Mouse (Mus musculus) hindbrain, embryonic 15.5 days (tissue): ENCODE measurements around the gene Cachd1. TPM values are rescaled to one million over a fixed set of nuclear protein-coding genes. Genes with fewer than 3 reads are reported as not detected.
A peak's percentile ranks its signal among the peaks of the same experiment; 100 is the strongest.

ENCODE experiments used
- ATAC-seq: fragments of 200-750 bp; cut with Nextera tagmentation; 2 replicates; pipeline ENCODE4 v1.8.0; 2017; ENCODE audit warnings: low read depth, moderate number of reproducible peaks, moderate TSS enrichment; ENCODE audit not compliant: low FRiP score
- H3K27ac ChIP-seq: fragments of 300-500 bp; sonication (generic); replicated peaks from 2 replicates; pipeline ENCODE4 v1.5.1; 2015; ENCODE audit warnings: mild to moderate bottlenecking, inconsistent platforms
- H3K27me3 ChIP-seq: fragments of 300-500 bp; sonication (generic); 2 replicates; pipeline ENCODE4 v1.6.1; 2015; ENCODE audit warnings: control low read depth, inconsistent platforms
- H3K36me3 ChIP-seq: fragments of 300-500 bp; sonication (generic); 2 replicates; pipeline ENCODE4 v1.6.1; 2015; ENCODE audit warnings: control low read depth, inconsistent platforms
- H3K4me1 ChIP-seq: fragments of 300-500 bp; sonication (generic); replicated peaks from 2 replicates; pipeline ENCODE4 v1.6.1; 2015; ENCODE audit warnings: control low read depth, inconsistent platforms
- H3K4me2 ChIP-seq: fragments of 300-500 bp; sonication (generic); 2 replicates; pipeline ENCODE4 v1.6.1; 2015; ENCODE audit warnings: moderate library complexity, mild to moderate bottlenecking, inconsistent platforms
- H3K4me3 ChIP-seq: fragments of 300-500 bp; sonication (generic); 2 replicates; pipeline ENCODE4 v1.5.1; 2015; ENCODE audit warnings: mild to moderate bottlenecking, inconsistent platforms
- H3K9ac ChIP-seq: fragments of 300-500 bp; sonication (generic); 2 replicates; pipeline ENCODE4 v1.6.1; 2015; ENCODE audit warnings: inconsistent platforms
- H3K9me3 ChIP-seq: fragments of 300-500 bp; sonication (generic); 2 replicates; pipeline ENCODE4 v1.6.1; 2016; ENCODE audit warnings: control low read depth, inconsistent platforms
- WGBS: fragments of 180-500 bp; shearing (Covaris S2); methylation state at CpG from one replicate; pipeline ENCODE4 v1.1.7; 2015; 5-methylcytosine and 5-hydroxymethylcytosine counted together
- polyA plus RNA-seq: library from polyadenylated mRNA; unstranded; fragments of >200 nt; fragmentation: Nextera tagmentation; extraction: Ambion mirVana; gene quantifications from 2 replicates; pipeline ENCODE4 v1.2.1, GENCODE M21; 2015

Gene Cachd1
- polyA plus RNA-seq, 1 experiment from 2014 or later, result 21.9 TPM

DNA sequence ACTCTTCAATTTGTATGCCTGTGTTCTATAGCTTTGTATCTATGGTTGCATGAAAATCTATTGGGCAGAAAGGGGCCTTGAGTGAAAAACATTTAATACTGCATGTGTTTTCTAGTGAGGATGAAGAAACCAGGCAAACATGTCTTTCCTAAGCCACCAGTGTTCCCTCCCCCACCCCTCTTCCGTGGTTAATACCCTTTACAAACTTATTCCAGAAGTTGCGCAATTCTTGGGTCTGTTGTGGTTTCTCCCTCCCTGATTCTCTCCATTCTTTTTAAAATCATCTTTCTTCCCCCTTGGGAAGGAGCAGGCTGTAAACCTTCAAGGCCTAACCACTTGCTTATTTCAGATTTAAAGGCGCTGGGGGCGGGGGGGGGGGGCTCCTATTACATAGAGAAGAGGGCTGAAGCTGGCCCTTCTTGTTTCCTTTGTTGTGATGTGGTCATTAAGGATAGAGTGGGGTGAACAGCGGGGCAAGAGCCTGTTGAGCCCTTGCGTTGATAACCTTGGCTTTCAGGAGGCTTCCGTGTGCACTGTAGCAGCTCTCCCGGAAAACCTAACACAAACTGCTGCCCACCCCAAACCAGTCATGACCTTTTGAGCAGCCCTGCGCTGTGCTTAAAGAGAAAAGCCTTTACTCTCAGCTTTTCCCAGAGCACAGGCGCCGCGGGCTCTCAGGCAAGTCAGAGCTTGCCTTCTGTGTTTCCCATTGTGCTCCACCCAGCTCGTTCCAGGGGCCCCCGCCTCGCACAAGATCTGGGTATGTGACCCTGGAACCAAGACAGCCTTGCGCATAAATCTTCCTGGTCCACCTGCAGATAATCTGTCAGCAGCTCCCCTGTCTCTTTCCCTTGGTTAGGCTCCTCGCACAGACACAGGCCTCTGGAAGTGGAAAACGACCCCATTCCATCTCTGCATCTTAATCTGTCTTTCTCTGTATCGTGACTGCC is 109.6 kb downstream of the Cachd1 start:
- H3K4me3 ChIP-seq, result no peak overlapping the region
- H3K36me3 ChIP-seq, result no peaks in the 10 kb centered on the region
- peaks cover 33% of the 10 kb centered on the region for H3K4me1 ChIP-seq
- peak overlapping the region; percentile 59 for H3K27ac ChIP-seq
- 14% methylated on average over 19 of the region's 19 CpGs for WGBS
- H3K9me3 ChIP-seq, result no peaks in the 10 kb centered on the region
- ATAC-seq, result peak; percentile 43
- peak overlapping the region; percentile 25; the same call in 1 of the 2 replicates for H3K4me2 ChIP-seq
- H3K9ac ChIP-seq, result no peak overlapping the region
- no peaks in the 10 kb centered on the region for H3K27me3 ChIP-seq

DNA sequence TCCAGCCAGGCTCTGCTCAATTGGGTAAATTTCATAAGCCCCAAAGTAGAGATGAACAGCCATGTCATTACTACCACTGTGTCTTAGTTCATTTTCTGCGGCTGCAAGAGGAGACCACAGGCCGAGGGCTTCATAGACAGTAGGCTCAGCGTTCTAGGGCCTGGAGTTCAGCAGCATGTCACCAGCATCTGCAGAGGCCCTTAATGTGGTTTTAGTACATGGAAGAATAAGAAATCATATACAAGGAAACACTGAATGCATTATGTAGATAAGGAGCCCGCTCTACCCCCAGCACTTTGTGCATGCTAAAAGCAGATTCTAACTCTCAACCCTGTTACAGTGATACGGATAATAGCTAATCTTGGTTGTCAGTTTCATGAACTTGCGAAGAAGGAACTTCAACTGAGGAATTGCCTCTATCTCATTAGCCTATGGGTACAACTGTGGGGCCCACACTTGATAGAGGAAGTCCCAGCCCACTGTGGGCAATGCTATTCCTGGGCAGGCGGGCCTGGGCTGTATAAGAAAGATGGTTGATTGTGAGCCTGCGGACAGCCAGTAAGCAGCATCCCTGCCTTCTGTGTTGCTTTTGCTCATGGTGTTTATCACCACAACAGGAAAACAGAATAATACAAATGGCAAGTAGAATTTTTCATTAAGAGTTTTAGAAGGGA is 110.4 kb downstream of the Cachd1 start:
- ATAC-seq, result peak; percentile 20; the same call in 1 of the 2 replicates
- 68% methylated on average over 8 of the region's 8 CpGs for WGBS

DNA sequence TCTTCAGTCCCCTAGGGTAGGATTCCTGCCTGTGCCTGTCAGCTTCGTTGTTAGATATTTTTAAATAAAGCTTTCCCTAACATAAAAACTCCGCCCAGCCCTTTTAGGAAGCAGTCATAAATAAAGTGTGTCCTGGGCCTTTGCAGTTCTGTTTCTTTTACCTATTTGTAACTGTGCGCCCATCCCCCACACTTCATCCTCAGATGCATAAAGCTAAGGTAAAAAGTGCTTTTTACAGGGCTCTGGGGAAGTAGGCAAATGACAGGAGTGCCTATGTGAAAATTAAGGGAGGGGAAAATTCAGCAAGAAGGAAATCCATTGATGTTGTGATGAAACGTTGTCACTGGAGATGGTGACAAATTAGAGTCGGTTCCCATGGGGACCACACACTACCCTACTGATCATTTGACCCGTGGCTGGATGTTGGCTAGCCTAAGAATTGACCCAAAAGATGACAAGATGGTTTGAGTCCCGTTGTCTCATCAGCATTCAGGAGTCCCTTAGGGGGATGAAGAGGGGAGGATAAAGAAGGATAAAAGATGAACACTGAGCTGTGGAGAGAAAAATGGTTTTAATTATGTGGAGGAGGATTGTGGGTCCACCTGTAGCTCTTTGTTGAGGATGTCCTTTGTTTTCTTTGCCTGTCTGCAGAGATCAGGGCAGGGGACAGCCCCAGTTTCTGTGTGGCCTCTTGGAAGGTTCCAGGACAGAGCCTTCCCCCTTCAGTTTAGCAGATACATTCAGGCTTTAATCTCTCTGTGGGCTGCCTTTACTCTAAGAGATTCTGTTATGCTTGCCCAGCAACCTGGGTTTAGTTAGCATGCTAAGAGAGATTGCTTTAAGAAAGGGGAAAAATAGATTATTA is 113.9 kb downstream of the Cachd1 start:
- Histone ChIP-seq H3K27ac (0 out of 2 replicates have a peak overlapping the region, but pooled peaks have one; percentile 20), H3K4me1 (peaks cover 37% of the 10 kb centered on the region), H3K9ac (no peak overlapping the region), H3K36me3 (no peaks in the 10 kb centered on the region), H3K9me3 (no peaks in the 10 kb centered on the region), H3K4me2 (no peak overlapping the region), H3K27me3 (no peaks in the 10 kb centered on the region), H3K4me3 (no peak overlapping the region)
- ATAC-seq, result no peak
- 23% methylated on average over 7 of the region's 7 CpGs for WGBS

More for the DNA sequence above, 110.4 kb downstream of the Cachd1 start:
- Histone ChIP-seq H3K9ac (no peak overlapping the region), H3K9me3 (no peaks in the 10 kb centered on the region), H3K27ac (peak overlapping the region; percentile 59), H3K36me3 (no peaks in the 10 kb centered on the region), H3K27me3 (no peaks in the 10 kb centered on the region), H3K4me2 (no peak overlapping the region), H3K4me3 (no peak overlapping the region), H3K4me1 (peaks cover 37% of the 10 kb centered on the region)

DNA sequence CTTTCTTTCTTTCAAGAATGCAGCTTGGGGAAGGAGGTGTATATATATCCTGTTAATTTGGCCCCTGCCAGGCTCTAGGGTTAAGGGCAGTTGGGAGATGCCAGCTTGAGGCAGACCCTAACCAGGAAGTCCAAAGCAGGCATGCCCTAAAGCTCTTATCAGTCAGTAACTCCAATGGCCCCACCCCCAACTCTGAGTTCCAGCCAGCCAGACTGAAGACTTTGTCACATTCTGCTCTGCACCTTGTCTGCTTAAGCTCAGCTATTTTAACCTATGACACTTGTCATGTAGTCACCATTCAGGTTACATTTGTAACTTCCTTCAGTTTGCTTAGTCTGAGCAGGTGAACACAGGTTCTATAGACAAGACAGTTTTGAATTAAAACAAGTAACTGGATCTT is 117.3 kb downstream of the Cachd1 start:
- ATAC-seq, result no peak
- H3K27me3 ChIP-seq, result no peaks in the 10 kb centered on the region
- H3K27ac ChIP-seq, result no peak overlapping the region
- no peaks in the 10 kb centered on the region for H3K36me3 ChIP-seq
- no peaks in the 10 kb centered on the region for H3K9me3 ChIP-seq
- H3K4me1 ChIP-seq, result peaks cover 32% of the 10 kb centered on the region
- no peak overlapping the region for H3K4me3 ChIP-seq
- H3K4me2 ChIP-seq, result no peak overlapping the region
- no peak overlapping the region for H3K9ac ChIP-seq

GRCm38 (mm10) chr4:100894142-100894541 is 117.7 kb downstream of the Cachd1 start:
- Histone ChIP-seq H3K27me3 (no peaks in the 10 kb centered on the region), H3K4me1 (peaks cover 32% of the 10 kb centered on the region), H3K27ac (no peak overlapping the region), H3K4me3 (no peak overlapping the region), H3K36me3 (no peaks in the 10 kb centered on the region), H3K9ac (no peak overlapping the region), H3K4me2 (no peak overlapping the region), H3K9me3 (no peaks in the 10 kb centered on the region)
- ATAC-seq, result no peak
- 66% methylated on average over 2 of the region's 2 CpGs for WGBS

DNA sequence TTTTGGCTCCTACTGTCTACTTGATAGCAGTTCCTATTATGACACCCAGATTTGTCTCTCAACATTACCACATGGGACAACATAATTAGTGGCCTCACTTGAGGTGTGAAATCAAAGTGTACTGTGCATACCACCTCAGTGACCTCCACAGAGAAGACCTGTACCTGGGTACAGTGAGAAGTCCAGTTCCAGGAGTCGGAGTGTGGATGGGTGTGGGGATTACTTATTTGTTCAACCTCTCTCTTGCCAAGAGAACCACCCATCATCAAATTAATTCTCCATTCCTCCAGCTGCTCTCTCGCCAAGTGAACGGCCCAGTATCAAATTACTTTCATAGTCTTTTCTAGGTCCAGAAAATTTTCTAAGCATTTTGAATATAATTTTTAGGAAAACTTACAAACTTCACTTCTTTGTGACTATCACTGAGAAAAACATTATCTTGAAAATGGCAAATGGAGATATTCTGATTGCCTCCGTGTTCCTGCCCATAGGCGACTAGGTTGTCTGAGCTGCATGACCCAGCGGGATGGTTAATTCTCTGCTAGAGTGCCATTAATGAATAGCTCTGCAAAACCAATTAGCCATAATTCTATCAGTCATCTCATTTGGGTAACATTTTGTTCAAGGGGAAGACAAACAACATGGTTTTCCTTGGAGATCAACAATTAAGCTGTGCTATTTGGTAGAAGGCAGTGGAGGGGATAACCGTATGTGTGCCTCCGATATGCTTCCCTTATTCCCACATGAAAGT is 120.0 kb downstream of the Cachd1 start:
- Histone ChIP-seq H3K4me2 (no peak overlapping the region), H3K27ac (no peak overlapping the region), H3K9ac (no peak overlapping the region), H3K36me3 (no peaks in the 10 kb centered on the region), H3K4me3 (no peak overlapping the region), H3K9me3 (no peaks in the 10 kb centered on the region), H3K4me1 (peaks cover 23% of the 10 kb centered on the region; the same call in 1 of the 2 replicates), H3K27me3 (no peaks in the 10 kb centered on the region)
- ATAC-seq, result no peak
- 55% methylated on average over 8 of the region's 8 CpGs for WGBS

- no peaks in the 10 kb centered on the region for H3K9me3 ChIP-seq
- no peak for ATAC-seq
- WGBS, result 54% methylated on average over 3 of the region's 3 CpGs
These were observed 121.5 kb downstream of the Cachd1 start for GRCm38 (mm10) chr4:100897943-100898342.

GRCm38 (mm10) chr4:100909694-100910340 is 133.3 kb downstream of the Cachd1 start:
- 0 out of 2 replicates have a peak overlapping the region, but pooled peaks have one; percentile 5 for H3K4me2 ChIP-seq
- H3K27me3 ChIP-seq, result no peaks in the 10 kb centered on the region
- 48% methylated on average over 9 of the region's 9 CpGs for WGBS
- 0 out of 2 replicates have a peak overlapping the region, but pooled peaks have one; percentile 18 for H3K27ac ChIP-seq
- peaks cover 41% of the 10 kb centered on the region for H3K4me1 ChIP-seq
- no peak overlapping the region for H3K4me3 ChIP-seq
- H3K36me3 ChIP-seq, result no peaks in the 10 kb centered on the region
- ATAC-seq, result peak; percentile 43; the same call in 1 of the 2 replicates
- H3K9me3 ChIP-seq, result no peaks in the 10 kb centered on the region
- H3K9ac ChIP-seq, result no peak overlapping the region

More at GRCm38 (mm10) chr4:100897943-100898342, 121.5 kb downstream of the Cachd1 start:
- Histone ChIP-seq H3K4me1 (peaks cover 25% of the 10 kb centered on the region), H3K4me3 (no peak overlapping the region), H3K9ac (no peak overlapping the region), H3K27me3 (no peaks in the 10 kb centered on the region), H3K36me3 (no peaks in the 10 kb centered on the region), H3K27ac (no peak overlapping the region), H3K4me2 (no peak overlapping the region)

DNA sequence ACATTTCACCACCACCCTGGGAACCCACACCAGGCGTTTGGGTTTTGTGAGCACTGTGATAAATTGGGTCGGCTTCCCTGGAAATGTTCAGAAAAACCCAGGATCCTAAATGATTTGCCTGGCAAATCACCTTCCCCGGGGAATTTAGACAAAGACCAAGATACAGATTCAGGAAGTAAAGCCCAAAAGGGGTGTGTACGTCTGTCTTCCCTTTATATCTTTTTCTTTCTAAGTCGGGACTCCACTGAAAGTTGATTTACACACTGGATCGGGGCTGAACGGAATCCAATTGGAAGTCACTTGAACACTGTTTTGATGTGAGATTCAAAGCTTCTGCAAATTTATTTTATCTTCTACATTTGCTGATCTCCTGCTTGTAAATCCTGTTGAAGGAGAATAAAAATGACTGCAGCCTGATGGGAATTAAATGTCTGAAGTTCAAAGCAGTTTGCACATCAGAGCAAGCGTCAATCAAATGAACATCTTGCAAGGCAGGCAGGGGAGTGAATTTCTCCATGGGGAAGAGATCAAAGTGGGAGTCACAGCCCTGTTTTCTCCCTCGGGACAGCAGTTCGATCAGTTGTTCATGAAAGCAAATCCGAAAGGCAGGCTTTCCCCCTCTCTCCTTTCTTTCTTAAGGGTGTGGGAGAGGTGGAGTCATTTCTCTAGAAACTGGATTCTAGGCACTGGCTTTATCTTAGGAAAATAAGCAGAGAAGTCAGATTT is 134.3 kb downstream of the Cachd1 start:
- no peak overlapping the region for H3K4me3 ChIP-seq
- no peaks in the 10 kb centered on the region for H3K9me3 ChIP-seq
- H3K9ac ChIP-seq, result no peak overlapping the region
- no peak for ATAC-seq
- 12% methylated on average over 11 of the region's 11 CpGs for WGBS
- H3K4me1 ChIP-seq, result peaks cover 41% of the 10 kb centered on the region
- H3K4me2 ChIP-seq, result 0 out of 2 replicates have a peak overlapping the region, but pooled peaks have one; percentile 5
- H3K27ac ChIP-seq, result 0 out of 2 replicates have a peak overlapping the region, but pooled peaks have one; percentile 18
- H3K27me3 ChIP-seq, result no peaks in the 10 kb centered on the region
- H3K36me3 ChIP-seq, result no peaks in the 10 kb centered on the region

DNA sequence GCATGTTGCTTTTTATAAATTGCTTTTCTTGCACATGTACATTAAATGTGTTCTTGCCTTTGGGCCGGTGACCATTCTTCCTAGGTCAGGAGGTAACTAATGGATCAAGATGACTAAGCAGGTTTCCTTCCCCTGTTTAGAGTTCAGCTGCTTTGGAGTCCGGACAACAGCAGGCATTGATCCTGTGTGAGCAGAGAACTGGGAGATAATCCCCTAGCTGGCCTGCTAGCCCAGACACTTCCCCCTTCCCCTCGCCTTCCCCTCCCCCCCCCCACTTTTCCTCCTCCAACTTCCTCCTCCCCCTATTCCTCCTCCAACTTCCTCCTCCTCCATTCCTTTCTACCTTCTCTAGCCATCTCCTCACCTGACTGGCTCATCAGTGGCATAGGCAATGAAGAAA is 135.2 kb downstream of the Cachd1 start:
- WGBS, result 49% methylated on average over 2 of the region's 3 CpGs
- no peak; the same call in 1 of the 2 replicates for ATAC-seq
- H3K27ac ChIP-seq, result no peak overlapping the region
- no peak overlapping the region for H3K4me2 ChIP-seq
- no peak overlapping the region for H3K9ac ChIP-seq
- no peak overlapping the region for H3K4me3 ChIP-seq
- no peaks in the 10 kb centered on the region for H3K9me3 ChIP-seq
- peaks cover 41% of the 10 kb centered on the region for H3K4me1 ChIP-seq
- H3K27me3 ChIP-seq, result no peaks in the 10 kb centered on the region
- no peaks in the 10 kb centered on the region for H3K36me3 ChIP-seq
